Mouse (Mus musculus) heart, postnatal 0 days (tissue): ENCODE data around the gene Rbpms2.

Source experiments
- CTCF ChIP-seq: IDR thresholded peaks from 2 replicates; pipeline ENCODE4 v1.5.1; 2016; ENCODE audit warnings: antibody characterized with exemption, control low read depth, low read depth
- EP300 ChIP-seq: IDR thresholded peaks from 2 replicates; pipeline ENCODE4 v1.6.1; 2016; ENCODE audit warnings: antibody characterized with exemption, low read depth

DNA sequence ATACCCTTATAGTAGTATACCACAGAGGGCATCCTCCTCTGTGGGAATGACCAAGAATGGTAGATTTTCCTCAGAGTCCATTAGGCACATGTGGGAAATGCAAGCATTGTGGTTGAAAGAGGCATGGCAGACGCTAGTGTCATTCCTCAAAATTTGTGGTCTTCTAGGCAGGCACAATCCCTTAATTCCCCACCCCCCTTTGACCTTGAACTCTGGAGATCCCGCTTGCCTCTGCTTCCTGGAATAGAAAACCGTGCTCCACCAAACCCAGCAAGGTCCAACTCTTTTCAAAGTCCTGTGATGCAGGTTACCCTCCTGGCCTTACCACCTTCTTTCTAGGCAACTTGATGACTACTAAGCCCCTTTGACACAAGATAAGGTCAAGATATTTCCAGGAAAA lies 36.7 kb upstream of the Rbpms2 start:
- TF ChIP-seq CTCF (no peak), EP300 (no peak)
